ENCODE assay signal across 8 mouse cellular contexts in genomic region chr3:146813624-146814023, GRCm38 (mm10). TPM values are rescaled to one million over a fixed set of nuclear protein-coding genes. Genes with fewer than 3 reads are reported as not detected.
DNase-seq lines count a peak whose midpoint lies in the region; ATAC-seq and TF ChIP-seq lines count a peak whose summit lies in the region.

No protein-coding gene starts in this region.

- 0 out of 2 replicates have a peak, but pooled peaks cover 2% of the 10 kb centered on the region for H3K27me3 ChIP-seq in embryonic facial prominence, embryonic 14.5 days (replicated peaks; ENCODE audit: control insufficient read depth, insufficient read depth, low read length)
- H3K27me3 ChIP-seq in intestine, embryonic 16.5 days (replicated peaks; ENCODE audit: control insufficient read depth, insufficient read depth, low read length) = no peaks in the 10 kb centered on the region
- H3K27me3 ChIP-seq in neural tube, embryonic 13.5 days = no peaks in the 10 kb centered on the region

- H3K9ac ChIP-seq in embryonic facial prominence, embryonic 14.5 days (ENCODE audit: low read depth, low read length) = peak overlapping the region; percentile 95
- H3K9ac ChIP-seq in intestine, embryonic 16.5 days (ENCODE audit: low read depth, low read length) = peak overlapping the region; percentile 93
- H3K9ac ChIP-seq in neural tube, embryonic 13.5 days = peak overlapping the region; percentile 95

- no peaks in the 10 kb centered on the region for H3K9me3 ChIP-seq in embryonic facial prominence, embryonic 14.5 days (ENCODE audit: control insufficient read depth, low read length)
- H3K9me3 ChIP-seq in intestine, embryonic 16.5 days (ENCODE audit: control insufficient read depth, low read length) = no peaks in the 10 kb centered on the region
- H3K9me3 ChIP-seq in neural tube, embryonic 13.5 days = no peaks in the 10 kb centered on the region

- no peak for TF ChIP-seq POLR2A in lung, adult 2 months (IDR thresholded peaks at IDR 0.05; ENCODE audit: borderline replicate concordance, extremely low read depth, low read depth, low read length)

- H3K4me3 ChIP-seq in lung, adult 2 months (replicated peaks; ENCODE audit: extremely low read depth, low read depth, low read length) = peak overlapping the region; percentile 98
- H3K4me3 ChIP-seq in embryonic facial prominence, embryonic 14.5 days (ENCODE audit: low read depth, low read length) = peak overlapping the region; percentile 99
- peak overlapping the region; percentile 98 for H3K4me3 ChIP-seq in intestine, embryonic 16.5 days (ENCODE audit: low read length)
- H3K4me3 ChIP-seq in neural tube, embryonic 13.5 days = peak overlapping the region; percentile 96

- TF ChIP-seq CTCF in lung, adult 2 months (IDR thresholded peaks at IDR 0.05; ENCODE audit: insufficient read depth, low read length) = no peak

- DNase-seq in lung, adult 2 months = no peak
- DNase-seq in lung, postnatal 14 days = no peak
- DNase-seq in embryonic facial prominence, embryonic 14.5 days (ENCODE audit: low spot score) = no peak
- no peak for DNase-seq in kidney, postnatal 4 days
- DNase-seq in left cerebral cortex, postnatal 4 days = no peak

- H3K4me1 ChIP-seq in lung, adult 2 months (ENCODE audit: control insufficient read depth, insufficient read depth, low read length) = 0 out of 2 replicates have a peak, but pooled peaks cover 3% of the 10 kb centered on the region
- H3K4me1 ChIP-seq in embryonic facial prominence, embryonic 14.5 days (ENCODE audit: control insufficient read depth, insufficient read depth, low read length) = 0 out of 2 replicates have a peak, but pooled peaks cover 9% of the 10 kb centered on the region
- no peaks in the 10 kb centered on the region for H3K4me1 ChIP-seq in intestine, embryonic 16.5 days (ENCODE audit: control insufficient read depth, insufficient read depth, low read length)
- peaks cover 24% of the 10 kb centered on the region for H3K4me1 ChIP-seq in neural tube, embryonic 13.5 days (replicated peaks)

- H3K4me2 ChIP-seq in embryonic facial prominence, embryonic 14.5 days (ENCODE audit: low read depth, low read length) = peak overlapping the region; percentile 84
- H3K4me2 ChIP-seq in intestine, embryonic 16.5 days (ENCODE audit: low read depth, low read length) = peak overlapping the region; percentile 82
- H3K4me2 ChIP-seq in neural tube, embryonic 13.5 days = peak overlapping the region; percentile 65

- ATAC-seq in embryonic facial prominence, embryonic 14.5 days (ENCODE audit: low read depth) = no peak
- no peak for ATAC-seq in intestine, embryonic 16.5 days
- ATAC-seq in neural tube, embryonic 13.5 days (ENCODE audit: low read depth) = no peak
- no peak for ATAC-seq in megakaryocyte-erythroid progenitor cell, adult 5-6 weeks (replicated peaks; ENCODE audit: low FRiP score, low TSS enrichment, poor library complexity, severe bottlenecking)

- H3K36me3 ChIP-seq in embryonic facial prominence, embryonic 14.5 days (ENCODE audit: control insufficient read depth, insufficient read depth, low read length) = peaks cover 6% of the 10 kb centered on the region; the same call in 1 of the 2 replicates
- H3K36me3 ChIP-seq in intestine, embryonic 16.5 days (ENCODE audit: control insufficient read depth, insufficient read depth, low read length) = no peaks in the 10 kb centered on the region
- H3K36me3 ChIP-seq in neural tube, embryonic 13.5 days = no peaks in the 10 kb centered on the region

- H3K27ac ChIP-seq in embryonic facial prominence, embryonic 14.5 days (replicated peaks; ENCODE audit: low read depth, low read length) = peak overlapping the region; percentile 95
- H3K27ac ChIP-seq in intestine, embryonic 16.5 days (ENCODE audit: low read length) = no peak overlapping the region
- peak overlapping the region; percentile 91 for H3K27ac ChIP-seq in neural tube, embryonic 13.5 days (replicated peaks)

- WGBS in lung, adult 2 months = 44% methylated on average over 7 of the region's 7 CpGs
- WGBS in embryonic facial prominence, embryonic 14.5 days = 54% methylated on average over 7 of the region's 7 CpGs
- WGBS in intestine, embryonic 16.5 days = 53% methylated on average over 7 of the region's 7 CpGs
- 65% methylated on average over 7 of the region's 7 CpGs for WGBS in neural tube, embryonic 13.5 days

- intact Hi-C loops in left cerebral cortex, postnatal 4 days (cut with DNase I) = loop anchor here (5.0 kb wide), 2 partner anchors 39 to 94 kb away; partner anchors contain the start of gene Ttll7

RNA-seq across cellular contexts. Expression of gene Prkacb, which starts 0.8 kb away (rescaled TPM):
- 21.2 and 26.1 TPM in 2 replicates for polyA plus RNA-seq in lung, adult 2 months (2012; rRNA removed)
- polyA plus RNA-seq in embryonic facial prominence, embryonic 14.5 days (2014; fragmentation: Nextera tagmentation; extraction: Ambion mirVana) = 69.1 and 72.9 TPM in 2 replicates
- polyA plus RNA-seq in intestine, embryonic 16.5 days (2015; fragmentation: Nextera tagmentation; extraction: Ambion mirVana) = 34.4 and 38.3 TPM in 2 replicates
- polyA plus RNA-seq in neural tube, embryonic 13.5 days (2015; fragmentation: Nextera tagmentation; extraction: Ambion mirVana) = 133 and 140 TPM in 2 replicates
- total RNA-seq in megakaryocyte-erythroid progenitor cell, adult 5-6 weeks (2014; fragmentation: Nextera tagmentation) = 33.4 and 35.9 TPM in 2 replicates
- 39.0 and 68.3 TPM in 2 replicates for total RNA-seq in megakaryocyte-erythroid progenitor cell, adult 5-6 weeks (2017)
- 100 to 1,000 TPM; 331 to 372 TPM for total RNA-seq in left cerebral cortex, postnatal 4 days (2021)

RNA-seq across cellular contexts. Expression of gene Ttll7, which starts 38.5 kb away (rescaled TPM):
- 7.0 and 9.2 TPM in 2 replicates for polyA plus RNA-seq in lung, adult 2 months (2012; rRNA removed)
- polyA plus RNA-seq in embryonic facial prominence, embryonic 14.5 days (2014; fragmentation: Nextera tagmentation; extraction: Ambion mirVana) = 5.7 and 5.8 TPM in 2 replicates
- polyA plus RNA-seq in intestine, embryonic 16.5 days (2015; fragmentation: Nextera tagmentation; extraction: Ambion mirVana) = 1.6 and 1.9 TPM in 2 replicates
- 16.5 and 20.8 TPM in 2 replicates for polyA plus RNA-seq in neural tube, embryonic 13.5 days (2015; fragmentation: Nextera tagmentation; extraction: Ambion mirVana)
- total RNA-seq in megakaryocyte-erythroid progenitor cell, adult 5-6 weeks (2014; fragmentation: Nextera tagmentation) = 0.54 TPM in 1 of 2 replicates, not detected in the other
- total RNA-seq in megakaryocyte-erythroid progenitor cell, adult 5-6 weeks (2017) = 0.19 TPM in 1 of 2 replicates, not detected in the other
- total RNA-seq in left cerebral cortex, postnatal 4 days (2021) = 10 to 100 TPM; 48.8 to 49.4 TPM
